Mouse (Mus musculus) testis, adult 2 months (tissue): ENCODE data around the gene Havcr1.

Experiments
- CTCF ChIP-seq: fragments of 200-500 bp; IDR thresholded peaks from 2 replicates; pipeline ENCODE4 v1.5.1; 2012; ENCODE audit warnings: low read depth, mild to moderate bottlenecking, inconsistent platforms, low read length, moderate library complexity; ENCODE audit not compliant: control insufficient read depth, insufficient read depth, insufficient replicate concordance
- POLR2A ChIP-seq: fragments of 200-500 bp; IDR thresholded peaks from 2 replicates; pipeline ENCODE4 v1.6.1; 2012; ENCODE audit warnings: low read depth, mild to moderate bottlenecking, inconsistent platforms, low read length, moderate library complexity; ENCODE audit not compliant: control insufficient read depth

- TF ChIP-seq POLR2A (no peak), CTCF (no peak)
These were observed 36.0 kb upstream of the Havcr1 start for GRCm38 (mm10) chr11:46698830-46699229.
